Mouse (Mus musculus): Measurements from ENCODE around the gene Dcst1.
A peak's percentile ranks its signal among the peaks of the same experiment; 100 is the strongest.

The Dcst1 gene

DNA sequence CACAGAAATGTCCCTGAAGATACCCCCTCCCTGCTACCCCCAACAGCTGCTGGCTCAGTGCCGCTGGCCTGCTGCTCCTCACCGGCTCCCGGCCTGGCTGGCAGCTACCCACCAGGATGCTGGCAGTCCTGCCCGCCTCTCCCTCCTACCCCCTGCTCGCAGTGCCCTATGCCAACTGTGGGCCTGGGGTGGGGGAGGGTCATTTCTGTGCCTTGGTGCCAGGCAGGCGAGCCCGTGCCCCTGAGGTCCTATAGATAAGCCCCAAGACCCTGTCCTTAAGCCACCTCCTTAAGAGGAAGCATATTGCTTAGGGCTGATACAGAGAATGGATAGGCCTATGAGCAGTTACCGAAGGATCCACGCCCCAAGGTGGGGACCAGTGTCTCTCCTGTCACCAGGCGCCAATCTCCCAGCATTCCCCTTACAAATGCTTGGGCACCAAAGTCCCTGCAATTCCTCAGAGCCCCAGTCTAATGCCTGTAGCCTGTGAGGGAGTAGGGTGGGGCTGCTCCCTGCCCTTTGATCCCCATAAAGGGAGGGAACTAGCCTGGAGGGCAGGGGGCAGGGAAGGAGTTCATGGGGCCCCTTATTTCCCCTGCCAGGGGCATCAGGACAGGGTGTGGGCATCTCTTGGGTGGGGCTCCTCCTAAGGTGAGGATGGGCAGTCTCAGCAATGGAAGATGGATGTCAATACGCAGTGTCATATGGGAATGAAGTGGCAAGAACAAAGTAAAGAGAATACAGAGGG is 23.3 kb upstream of the Dcst1 start:
- DNase-seq (ENCODE audit: extremely low spot score) = no peak

DNA sequence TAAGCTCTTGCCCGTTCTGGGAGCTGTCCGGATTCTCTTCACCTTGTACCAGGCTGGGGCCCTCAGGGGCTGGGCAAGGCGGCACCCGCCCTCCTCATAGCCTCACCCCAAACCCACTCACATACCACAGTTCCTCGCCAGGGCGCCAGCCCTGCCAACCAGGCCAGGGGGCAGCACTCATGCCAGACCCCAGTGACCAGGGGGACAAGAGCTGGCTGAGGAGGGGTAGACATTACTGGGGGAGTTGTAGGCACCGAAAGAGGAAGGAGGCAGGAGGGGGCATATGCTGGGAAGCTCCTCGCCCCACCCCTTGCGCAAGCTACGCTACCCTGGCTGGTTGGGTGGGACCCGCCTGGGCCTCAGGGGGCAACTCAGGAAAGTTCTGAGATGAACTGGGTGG is 22.6 kb upstream of the Dcst1 start:
- DNase-seq (ENCODE audit: extremely low spot score) = no peak

GRCm38 (mm10) chr3:89386438-89387420 is 21.7 kb upstream of the Dcst1 start:
- DNase-seq (ENCODE audit: extremely low spot score) = no peak

DNA sequence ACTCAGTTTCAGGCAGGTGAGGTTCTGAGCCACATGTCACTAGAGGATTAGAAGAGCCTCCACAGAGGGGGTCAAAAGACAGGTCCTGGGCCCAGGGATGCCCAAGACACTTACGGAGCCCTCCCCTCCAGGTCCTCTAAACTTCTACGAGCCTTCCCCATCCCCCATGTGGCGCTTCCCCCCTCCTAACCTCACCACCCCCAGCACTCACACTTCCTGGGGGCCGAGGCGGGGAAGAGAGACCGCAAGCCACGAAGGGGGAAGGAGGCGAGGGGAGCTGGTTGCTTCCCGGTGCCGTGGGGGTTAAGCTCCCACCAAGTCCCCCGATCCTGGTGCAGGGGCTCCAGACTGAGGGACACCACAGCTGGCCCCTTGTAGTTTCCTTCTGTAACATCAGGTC is 20.4 kb upstream of the Dcst1 start:
- no peak for DNase-seq (ENCODE audit: extremely low spot score)

GRCm38 (mm10) chr3:89384331-89385076 is 19.5 kb upstream of the Dcst1 start:
- DNase-seq (ENCODE audit: extremely low spot score) = no peak

- DNase-seq (ENCODE audit: extremely low spot score) = no peak
Measured at GRCm38 (mm10) chr3:89383651-89384255, 18.7 kb upstream of the Dcst1 start.

DNA sequence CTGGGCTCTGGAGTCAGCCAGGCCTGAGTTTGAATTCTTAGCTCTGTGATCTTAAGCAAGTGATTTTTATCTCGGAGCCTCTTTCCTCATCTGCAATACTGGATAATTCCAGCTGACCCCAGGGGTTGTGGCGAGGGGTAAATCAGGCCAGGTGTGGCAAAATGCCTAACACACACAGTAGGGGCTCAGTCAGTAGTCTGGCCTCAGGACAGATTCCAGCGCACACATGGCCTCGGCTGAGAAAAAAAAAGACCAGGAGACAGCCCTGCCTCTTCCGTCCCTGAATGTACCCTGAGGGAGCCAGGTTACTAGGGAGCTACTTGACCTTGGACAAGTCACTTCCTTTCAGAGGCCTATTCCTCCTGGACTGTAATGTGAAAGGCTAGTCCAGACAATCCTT is 17.9 kb upstream of the Dcst1 start:
- DNase-seq (ENCODE audit: extremely low spot score) = no peak

GRCm38 (mm10) chr3:89382033-89382882 is 17.2 kb upstream of the Dcst1 start:
- no peak for DNase-seq (ENCODE audit: extremely low spot score)

DNA sequence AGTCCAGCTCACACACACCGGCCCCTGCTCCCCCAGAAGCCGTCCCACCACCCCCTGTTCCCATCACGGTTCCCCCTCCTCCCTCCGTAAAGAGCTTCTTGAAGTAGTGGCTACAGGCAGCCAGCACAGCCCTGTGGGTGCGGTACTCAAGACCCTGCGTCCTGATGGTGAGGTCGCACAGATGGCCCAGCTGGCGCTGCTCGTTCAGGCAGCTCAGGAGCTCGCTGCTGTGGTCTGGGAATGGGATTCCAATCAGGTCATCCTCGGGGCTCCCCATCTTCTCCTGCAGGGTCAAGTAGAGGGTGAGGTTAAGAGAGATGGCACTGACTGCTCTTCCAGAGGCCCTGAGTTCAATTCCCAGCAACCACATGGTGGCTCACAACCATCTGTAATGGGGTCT is 16.2 kb upstream of the Dcst1 start:
- no peak for DNase-seq (ENCODE audit: extremely low spot score)

GRCm38 (mm10) chr3:89380711-89381110 is 15.7 kb upstream of the Dcst1 start:
- no peak for DNase-seq (ENCODE audit: extremely low spot score)

- DNase-seq (ENCODE audit: extremely low spot score) = no peak
Measured at GRCm38 (mm10) chr3:89380291-89380690, 15.2 kb upstream of the Dcst1 start.

DNA sequence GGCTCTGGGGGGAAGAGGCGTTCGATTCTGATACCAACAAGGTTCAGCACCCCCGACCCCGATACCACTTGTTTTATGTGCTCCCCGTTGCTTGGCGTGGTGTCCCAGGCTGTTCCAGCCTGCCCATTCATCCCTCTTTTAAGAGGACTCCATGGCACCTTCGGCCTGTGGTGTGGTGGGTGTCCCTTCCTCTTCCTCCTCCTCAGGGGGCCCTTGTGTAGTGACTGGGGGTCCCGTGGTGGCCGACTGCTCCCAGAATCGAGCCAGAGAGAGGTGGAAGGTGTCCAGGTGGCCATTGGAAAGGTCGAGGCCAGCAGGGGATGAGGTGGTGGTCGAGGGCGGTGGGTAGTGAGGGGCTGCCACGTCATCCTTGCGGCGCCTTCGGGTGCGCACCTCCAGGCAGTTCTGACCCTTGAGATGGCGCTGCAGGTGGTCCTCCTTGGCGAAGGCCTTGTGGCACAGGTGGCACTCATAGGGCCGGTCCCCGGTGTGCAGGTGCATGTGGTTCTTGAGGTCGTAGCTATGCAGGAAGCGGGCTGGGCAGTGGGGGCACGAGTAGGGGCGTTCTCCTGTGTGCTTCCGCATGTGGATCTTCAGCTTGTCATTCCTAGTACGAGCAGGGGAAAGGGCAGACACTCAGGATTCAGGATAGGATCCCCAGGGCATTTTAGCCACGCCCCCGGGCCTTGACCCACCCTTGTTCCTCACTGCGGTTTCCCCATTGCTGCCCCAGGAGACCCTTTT is 14.5 kb upstream of the Dcst1 start:
- no peak for DNase-seq (ENCODE audit: extremely low spot score)

DNA sequence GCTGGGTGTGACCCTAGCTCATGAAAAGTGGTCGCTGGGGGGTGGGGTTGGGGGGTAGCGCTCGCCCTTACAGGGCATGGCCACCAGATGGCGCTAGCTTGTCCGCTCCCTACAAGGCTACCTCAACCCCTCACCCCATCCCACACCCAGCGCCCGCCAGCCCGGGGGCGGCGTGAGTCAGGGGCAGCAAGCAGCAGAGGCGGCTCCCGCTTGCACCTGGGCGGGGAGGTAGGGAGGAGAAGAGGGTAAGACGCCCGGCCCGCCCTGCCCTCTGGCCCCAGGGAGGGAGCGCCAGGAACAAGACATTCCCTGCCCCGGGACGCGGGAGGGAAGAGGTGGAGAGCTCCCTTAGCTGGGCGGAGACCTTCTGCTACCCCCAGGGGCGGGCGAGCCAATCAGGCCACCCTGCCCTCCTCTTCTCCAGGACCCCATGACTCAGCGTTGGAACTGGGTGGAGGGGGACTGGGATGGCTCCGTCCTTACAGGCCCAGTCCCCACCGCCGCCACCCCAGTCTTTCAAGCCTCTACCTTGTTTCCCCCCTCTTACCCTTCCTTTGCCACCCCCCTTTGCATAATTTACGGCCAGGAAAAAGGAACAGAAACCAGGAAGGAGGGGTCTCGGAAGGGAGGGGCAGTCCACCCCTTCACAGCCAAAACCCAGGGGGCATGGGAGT is 13.5 kb upstream of the Dcst1 start:
- peak; percentile 94 for DNase-seq (ENCODE audit: extremely low spot score)

DNA sequence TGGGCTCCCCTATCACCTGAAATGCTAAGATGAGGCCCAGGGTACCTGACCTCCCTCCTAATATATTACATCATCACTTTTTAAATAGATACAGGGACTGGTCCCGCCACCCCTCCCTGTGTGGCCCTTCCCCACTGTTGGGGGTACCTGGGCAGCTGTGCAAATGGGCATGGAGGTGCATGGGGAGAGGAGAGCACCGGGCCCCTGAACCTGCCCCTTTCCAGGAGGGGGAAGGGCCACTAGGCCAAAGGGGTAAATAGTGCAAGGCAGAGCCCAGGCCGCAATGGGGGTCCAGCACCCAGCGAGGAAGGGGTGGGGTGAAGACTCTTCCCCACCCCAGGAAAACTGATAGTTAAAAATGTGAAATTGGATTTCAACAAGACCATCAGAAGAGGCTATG is 12.8 kb upstream of the Dcst1 start:
- DNase-seq (ENCODE audit: extremely low spot score) = no peak

DNA sequence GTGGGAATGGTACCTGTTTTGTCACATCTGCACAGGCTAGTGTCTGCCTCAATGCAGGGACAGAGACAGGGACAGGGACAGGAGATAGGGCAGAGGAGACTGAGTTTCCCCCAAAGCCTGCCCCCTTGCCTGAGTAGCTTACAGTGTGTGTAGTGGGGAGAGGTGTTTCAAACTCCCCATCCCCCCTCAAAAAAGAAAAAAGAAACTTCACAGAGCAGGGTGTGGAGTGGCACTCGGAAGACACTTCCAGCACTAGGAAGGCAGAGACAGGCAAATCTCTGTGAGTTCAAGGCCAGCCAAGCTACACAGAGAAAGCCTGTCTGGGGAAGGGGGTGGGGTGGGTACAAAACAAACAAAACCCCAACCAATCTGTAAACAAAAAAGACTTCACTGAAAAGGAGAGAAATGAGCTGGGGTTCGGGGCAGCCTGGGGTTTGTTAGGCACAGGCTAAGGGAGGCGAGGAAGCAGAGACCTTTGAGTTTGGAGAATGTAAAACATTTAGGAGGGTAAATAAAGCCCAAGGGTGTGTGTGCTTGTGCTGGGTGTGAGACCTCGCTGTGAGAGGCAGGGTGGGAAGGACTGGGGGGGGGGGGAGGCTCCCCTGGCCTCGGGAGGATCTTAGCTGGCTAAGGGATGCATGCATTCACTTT is 8.7 kb upstream of the Dcst1 start:
- DNase-seq (ENCODE audit: extremely low spot score) = no peak

GRCm38 (mm10) chr3:89367338-89367737 is 2.3 kb upstream of the Dcst1 start:
- DNase-seq (ENCODE audit: extremely low spot score) = no peak

DNA sequence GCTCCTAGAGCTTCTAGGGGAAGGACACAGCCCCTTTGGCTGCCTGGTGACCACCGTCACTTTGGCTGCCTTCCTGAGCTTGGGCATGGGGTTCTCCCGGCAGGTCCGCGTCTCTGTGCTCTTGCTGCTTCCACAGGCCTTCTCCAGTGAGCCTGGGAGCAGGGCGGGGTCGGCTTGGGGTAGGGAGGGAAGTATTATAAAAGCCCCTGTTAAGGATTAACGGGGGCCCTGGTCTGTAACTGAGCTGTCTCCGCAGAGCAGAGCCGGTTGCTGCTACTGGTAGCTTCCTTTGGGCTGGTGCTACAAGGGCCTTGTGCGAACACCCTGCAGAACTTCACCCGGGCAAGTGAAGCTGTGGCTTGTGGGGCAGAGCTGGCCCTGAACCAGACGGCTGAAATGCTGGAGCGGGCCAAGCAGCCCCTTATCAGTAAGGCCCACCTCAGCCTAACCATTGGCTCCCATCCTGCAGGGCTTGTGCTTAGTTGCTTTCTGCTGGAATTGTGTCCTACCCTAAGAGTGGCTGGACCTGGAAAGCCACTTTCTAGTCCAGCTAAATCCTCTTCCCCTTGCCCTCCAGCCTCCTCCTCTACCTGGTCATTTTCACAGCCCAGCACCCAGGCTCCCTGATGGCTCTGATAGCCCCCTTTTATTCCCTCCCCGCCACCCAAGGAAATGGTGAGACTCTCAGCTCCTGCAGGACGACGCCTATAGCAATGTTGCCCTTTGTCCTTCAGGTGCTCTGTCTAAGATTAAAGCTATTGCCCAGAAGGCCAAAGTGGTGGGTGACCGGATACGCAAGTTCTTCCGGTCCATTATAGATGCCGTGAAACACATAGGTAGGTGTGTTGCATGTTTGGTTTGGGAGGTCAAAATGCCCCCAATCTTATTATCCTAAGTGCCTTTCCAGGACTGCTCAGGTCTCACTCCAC is 697 bp upstream of the Dcst1 start:
- no peak for DNase-seq (ENCODE audit: extremely low spot score)

- DNase-seq (ENCODE audit: extremely low spot score) = no peak
Measured at GRCm38 (mm10) chr3:89364631-89365030, 422 bp downstream of the Dcst1 start.

All from embryo, embryonic 9.5 days (tissue).